Mouse (Mus musculus) hindbrain, embryonic 11.5 days (tissue): ENCODE data around the gene 4933411K16Rik. TPM values are rescaled to one million over a fixed set of nuclear protein-coding genes. Genes with fewer than 3 reads are reported as not detected.

Source experiments
- ATAC-seq: fragments of 200-750 bp; cut with Nextera tagmentation; 2 replicates; pipeline ENCODE4 v1.8.0; 2017; ENCODE audit warnings: mild to moderate bottlenecking, moderate TSS enrichment, moderate library complexity; ENCODE audit not compliant: low FRiP score
- DNase-seq: peaks from one replicate; pipeline ENCODE4 v3.0.0-alpha.2; 2015; ENCODE audit warnings: low spot score
- H3K27ac ChIP-seq: fragments of 300-500 bp; sonication (generic); 2 replicates; pipeline ENCODE4 v1.5.1; 2014; ENCODE audit warnings: mild to moderate bottlenecking, low read depth, low read length
- H3K27me3 ChIP-seq: fragments of 300-500 bp; sonication (generic); 2 replicates; pipeline ENCODE4 v1.6.1; 2014; ENCODE audit warnings: mild to moderate bottlenecking, low read length, moderate library complexity, mixed read lengths; ENCODE audit not compliant: control insufficient read depth, insufficient read depth
- H3K36me3 ChIP-seq: fragments of 300-500 bp; sonication (generic); 2 replicates; pipeline ENCODE4 v1.6.1; 2014; ENCODE audit warnings: mild to moderate bottlenecking, low read length, moderate library complexity, mixed read lengths; ENCODE audit not compliant: control insufficient read depth, insufficient read depth
- H3K4me1 ChIP-seq: fragments of 300-500 bp; sonication (generic); replicated peaks from 2 replicates; pipeline ENCODE4 v1.6.1; 2014; ENCODE audit warnings: low read length, mixed read lengths; ENCODE audit not compliant: control insufficient read depth, insufficient read depth
- H3K4me2 ChIP-seq: fragments of 300-500 bp; sonication (generic); replicated peaks from 2 replicates; pipeline ENCODE4 v1.6.1; 2014; ENCODE audit warnings: mild to moderate bottlenecking, low read depth, low read length
- H3K4me3 ChIP-seq: fragments of 300-500 bp; sonication (generic); 2 replicates; pipeline ENCODE4 v1.5.1; 2014; ENCODE audit warnings: low read depth, low read length
- H3K9ac ChIP-seq: fragments of 300-500 bp; sonication (generic); 2 replicates; pipeline ENCODE4 v1.6.1; 2014; ENCODE audit warnings: low read depth, low read length
- H3K9me3 ChIP-seq: fragments of 300-500 bp; sonication (generic); 2 replicates; pipeline ENCODE4 v1.6.1; 2016; ENCODE audit warnings: low read length; ENCODE audit not compliant: control insufficient read depth
- WGBS: fragments of 180-500 bp; shearing (Covaris S2); extraction: QIAGEN DNeasy Blood & Tissue Kit; methylation state at CpG from one replicate; pipeline ENCODE4 v1.1.7; 2014; 5-methylcytosine and 5-hydroxymethylcytosine counted together
- polyA plus RNA-seq: library from polyadenylated mRNA; unstranded; fragments of >200 nt; fragmentation: Nextera tagmentation; extraction: Ambion mirVana; gene quantifications from 2 replicates; pipeline ENCODE4 v1.2.1, GENCODE M21; 2014

4933411K16Rik gene
- polyA plus RNA-seq, 1 experiment from 2014 or later = not detected

- DNase-seq = no peak
- no peak for ATAC-seq
- H3K4me2 ChIP-seq = no peak overlapping the region
- H3K27ac ChIP-seq = no peak overlapping the region
- no peak overlapping the region for H3K4me3 ChIP-seq
- 95% methylated on average over 7 of the region's 7 CpGs for WGBS
- no peaks in the 10 kb centered on the region for H3K36me3 ChIP-seq
- no peaks in the 10 kb centered on the region for H3K4me1 ChIP-seq
- no peaks in the 10 kb centered on the region for H3K9me3 ChIP-seq
- H3K27me3 ChIP-seq = no peaks in the 10 kb centered on the region
- no peak overlapping the region for H3K9ac ChIP-seq
These were observed 9.4 kb downstream of the 4933411K16Rik start for GRCm38 (mm10) chr19:42061443-42061842.

DNA sequence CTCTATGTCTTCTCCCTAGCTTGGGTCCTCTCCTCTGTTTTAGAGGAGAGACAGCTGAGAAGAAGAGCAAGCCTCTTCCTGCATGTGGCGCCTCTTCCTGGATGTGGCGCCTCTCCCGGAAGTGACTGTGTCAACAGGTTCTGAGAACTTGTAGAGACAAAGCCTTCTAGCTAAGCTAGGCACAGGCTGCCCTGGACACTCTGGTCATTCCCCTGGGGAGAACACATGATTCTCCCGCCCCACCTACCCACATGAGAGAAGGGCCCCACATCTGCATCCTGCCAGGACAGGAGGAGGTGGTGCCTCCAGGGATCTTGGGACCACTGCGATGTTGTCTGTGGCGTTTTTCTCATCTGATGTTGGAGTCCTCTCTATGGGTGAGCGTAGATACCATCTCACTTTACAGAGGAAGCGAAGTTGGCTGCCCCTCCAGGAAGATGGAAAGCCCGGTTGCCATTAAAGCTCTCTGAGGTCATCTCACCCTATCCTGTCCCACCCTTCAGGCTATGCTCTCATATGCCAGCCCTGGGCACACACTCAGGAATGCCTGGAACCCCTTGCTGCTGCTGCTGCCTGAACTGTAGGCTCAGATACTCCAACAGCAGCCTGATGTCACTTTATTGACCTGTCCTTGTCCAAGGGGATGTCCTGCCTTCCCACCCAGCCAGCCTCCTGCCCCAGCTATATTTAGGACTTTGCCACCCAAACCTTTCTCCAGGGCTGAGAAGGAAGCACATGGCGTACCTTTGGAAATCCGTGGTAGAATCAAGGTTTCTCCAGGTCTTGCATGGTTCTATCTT lies 16.6 kb downstream of the 4933411K16Rik start:
- no peaks in the 10 kb centered on the region for H3K9me3 ChIP-seq
- H3K4me3 ChIP-seq = no peak overlapping the region
- no peak overlapping the region for H3K27ac ChIP-seq
- WGBS = 85% methylated on average over 11 of the region's 11 CpGs
- no peaks in the 10 kb centered on the region; the same call in 1 of the 2 replicates for H3K27me3 ChIP-seq
- DNase-seq = no peak
- no peak overlapping the region for H3K9ac ChIP-seq
- no peaks in the 10 kb centered on the region for H3K36me3 ChIP-seq
- no peak overlapping the region for H3K4me2 ChIP-seq
- no peak for ATAC-seq
- no peaks in the 10 kb centered on the region for H3K4me1 ChIP-seq

- Histone ChIP-seq H3K27me3 (no peaks in the 10 kb centered on the region; the same call in 1 of the 2 replicates), H3K36me3 (no peaks in the 10 kb centered on the region), H3K9me3 (no peaks in the 10 kb centered on the region), H3K27ac (no peak overlapping the region), H3K4me1 (no peaks in the 10 kb centered on the region), H3K4me2 (no peak overlapping the region), H3K9ac (no peak overlapping the region), H3K4me3 (no peak overlapping the region)
- WGBS = 69% methylated on average over 6 of the region's 6 CpGs
- no peak for ATAC-seq
- DNase-seq = no peak
These were observed 17.1 kb downstream of the 4933411K16Rik start for GRCm38 (mm10) chr19:42069241-42069525.

DNA sequence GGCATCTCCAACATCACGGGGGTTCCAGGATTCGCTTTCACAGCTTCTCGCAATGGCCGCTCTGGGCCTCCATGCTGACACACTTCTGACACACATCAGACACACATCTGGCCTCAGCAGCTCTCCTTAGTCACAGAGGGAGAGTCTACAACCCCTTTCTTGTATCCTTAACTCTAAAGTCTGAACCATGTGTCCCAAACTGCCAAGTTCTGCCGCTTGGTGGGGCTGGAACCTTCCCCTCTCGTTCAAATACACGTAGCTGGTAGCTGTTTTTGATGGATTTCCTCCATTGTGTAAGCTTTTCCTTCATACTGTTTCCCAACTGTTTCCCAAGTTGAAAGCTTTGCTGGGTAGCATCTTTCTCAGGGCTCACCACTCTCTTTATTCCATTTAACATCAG lies 19.2 kb downstream of the 4933411K16Rik start:
- ATAC-seq = no peak

GRCm38 (mm10) chr19:42071886-42072608 lies 20.0 kb downstream of the 4933411K16Rik start:
- H3K4me3 ChIP-seq = no peak overlapping the region
- no peak for ATAC-seq
- H3K4me1 ChIP-seq = no peaks in the 10 kb centered on the region
- no peak overlapping the region for H3K27ac ChIP-seq
- WGBS = 83% methylated on average over 15 of the region's 15 CpGs
- H3K27me3 ChIP-seq = no peaks in the 10 kb centered on the region; the same call in 1 of the 2 replicates
- H3K36me3 ChIP-seq = peaks cover 5% of the 10 kb centered on the region; the same call in 1 of the 2 replicates
- no peaks in the 10 kb centered on the region for H3K9me3 ChIP-seq
- no peak for DNase-seq
- no peak overlapping the region for H3K9ac ChIP-seq
- H3K4me2 ChIP-seq = no peak overlapping the region

More for the DNA sequence above, 19.2 kb downstream of the 4933411K16Rik start:
- Histone ChIP-seq H3K36me3 (peaks cover 5% of the 10 kb centered on the region; the same call in 1 of the 2 replicates), H3K27me3 (no peaks in the 10 kb centered on the region; the same call in 1 of the 2 replicates), H3K4me3 (no peak overlapping the region), H3K4me1 (no peaks in the 10 kb centered on the region), H3K9ac (no peak overlapping the region), H3K4me2 (no peak overlapping the region), H3K9me3 (no peaks in the 10 kb centered on the region), H3K27ac (no peak overlapping the region)
- WGBS = 75% methylated on average over 7 of the region's 7 CpGs
- DNase-seq = no peak

- Histone ChIP-seq H3K9me3 (no peaks in the 10 kb centered on the region), H3K27ac (no peak overlapping the region), H3K4me3 (no peak overlapping the region), H3K4me2 (no peak overlapping the region), H3K27me3 (no peaks in the 10 kb centered on the region; the same call in 1 of the 2 replicates), H3K36me3 (peaks cover 5% of the 10 kb centered on the region; the same call in 1 of the 2 replicates), H3K9ac (no peak overlapping the region), H3K4me1 (no peaks in the 10 kb centered on the region)
- WGBS = 81% methylated on average over 7 of the region's 7 CpGs
- ATAC-seq = no peak
- no peak for DNase-seq
These were observed 20.8 kb downstream of the 4933411K16Rik start for GRCm38 (mm10) chr19:42072802-42073201.

GRCm38 (mm10) chr19:42075051-42075450 lies 23.0 kb downstream of the 4933411K16Rik start:
- Histone ChIP-seq H3K36me3 (peaks cover 5% of the 10 kb centered on the region; the same call in 1 of the 2 replicates), H3K9me3 (no peaks in the 10 kb centered on the region), H3K27ac (no peak overlapping the region), H3K4me1 (no peaks in the 10 kb centered on the region), H3K4me3 (no peak overlapping the region), H3K4me2 (no peak overlapping the region), H3K9ac (no peak overlapping the region), H3K27me3 (no peaks in the 10 kb centered on the region; the same call in 1 of the 2 replicates)
- ATAC-seq (no peak), DNase-seq (no peak)
- 83% methylated on average over 2 of the region's 2 CpGs for WGBS

- ATAC-seq (no peak), DNase-seq (no peak)
- 91% methylated on average over 16 of the region's 16 CpGs for WGBS
- H3K9me3 ChIP-seq = no peaks in the 10 kb centered on the region
- H3K4me1 ChIP-seq = no peaks in the 10 kb centered on the region
- no peak overlapping the region for H3K4me3 ChIP-seq
- H3K9ac ChIP-seq = no peak overlapping the region
- no peaks in the 10 kb centered on the region; the same call in 1 of the 2 replicates for H3K27me3 ChIP-seq
- H3K36me3 ChIP-seq = peaks cover 5% of the 10 kb centered on the region; the same call in 1 of the 2 replicates
- no peak overlapping the region for H3K4me2 ChIP-seq
- H3K27ac ChIP-seq = no peak overlapping the region
These were observed 23.9 kb downstream of the 4933411K16Rik start for GRCm38 (mm10) chr19:42075992-42076391.
